Mouse (Mus musculus): ENCODE data around the gene Zbtb16.

DNA sequence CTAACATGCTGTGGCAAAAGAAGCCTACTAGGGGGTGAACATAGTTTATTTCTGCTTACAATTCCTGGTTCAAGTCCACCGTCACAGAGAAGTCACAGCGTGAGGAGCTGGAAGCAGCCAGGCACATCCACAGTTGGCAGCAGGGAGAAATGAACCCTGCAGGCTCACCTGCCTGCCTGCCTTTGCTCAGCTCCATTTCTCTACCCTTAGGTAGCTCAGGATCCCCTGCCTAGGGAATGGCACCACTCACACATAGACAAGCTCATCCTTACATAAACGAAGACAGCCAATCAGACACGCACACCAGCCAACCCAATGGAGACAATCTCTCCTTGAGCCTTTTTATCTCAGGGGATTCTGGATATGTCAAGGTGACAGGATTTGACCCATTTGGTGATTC is 87.3 kb downstream of the Zbtb16 start:
- TF ChIP-seq POLR2A (IDR thresholded peaks at IDR 0.05; ENCODE audit: insufficient read depth, low read depth, low read length) (no peak), EP300 (IDR thresholded peaks at IDR 0.05; ENCODE audit: insufficient read depth, low read depth, low read length) (no peak)
